Mouse (Mus musculus) c-Kit-positive CD71-positive TER-119-positive erythroid progenitor cells, embryonic 14.5 days (primary cell): Measurements from ENCODE around the gene Ptprs.
A peak's percentile ranks its signal among the peaks of the same experiment; 100 is the strongest.

ENCODE experiments used
- DNase-seq: peaks from one replicate; pipeline ENCODE4 v3.0.0-alpha.2; 2013; ENCODE audit warnings: low spot score

Gene Ptprs

DNA sequence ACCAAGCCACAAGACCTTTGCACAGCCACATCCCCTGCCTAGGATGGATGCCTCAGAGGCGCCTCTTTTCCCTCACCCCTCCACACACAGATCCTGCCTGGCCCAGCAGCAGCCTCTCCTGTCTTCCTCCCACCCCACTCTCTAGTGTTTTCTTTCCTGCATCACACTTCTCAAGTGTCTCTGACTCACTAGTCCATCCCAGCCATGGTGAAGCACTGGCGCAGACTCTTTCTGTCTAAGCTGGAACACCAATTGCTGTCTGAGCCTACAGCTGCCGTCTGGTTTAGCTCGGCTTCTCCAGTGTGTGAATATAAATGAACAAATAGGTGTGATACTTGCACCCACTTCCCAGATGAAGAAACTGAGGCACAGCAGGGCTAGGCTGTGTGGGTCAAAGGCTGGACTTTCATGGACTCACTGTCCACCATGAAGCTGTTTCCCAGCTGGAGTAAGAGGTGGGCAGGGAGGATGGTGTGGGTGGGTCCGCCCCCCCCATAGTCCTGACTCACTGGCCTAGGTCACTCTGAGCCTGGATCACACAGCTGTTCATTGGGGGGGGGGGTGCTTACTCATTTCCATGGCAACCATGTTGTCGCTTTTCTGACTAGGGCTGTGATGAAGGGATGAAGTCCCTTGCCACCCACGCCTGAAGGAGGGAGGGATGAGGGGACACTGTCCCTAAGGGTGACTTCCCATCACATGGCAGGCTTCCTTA is 14.3 kb upstream of the Ptprs start:
- DNase-seq: no peak

DNA sequence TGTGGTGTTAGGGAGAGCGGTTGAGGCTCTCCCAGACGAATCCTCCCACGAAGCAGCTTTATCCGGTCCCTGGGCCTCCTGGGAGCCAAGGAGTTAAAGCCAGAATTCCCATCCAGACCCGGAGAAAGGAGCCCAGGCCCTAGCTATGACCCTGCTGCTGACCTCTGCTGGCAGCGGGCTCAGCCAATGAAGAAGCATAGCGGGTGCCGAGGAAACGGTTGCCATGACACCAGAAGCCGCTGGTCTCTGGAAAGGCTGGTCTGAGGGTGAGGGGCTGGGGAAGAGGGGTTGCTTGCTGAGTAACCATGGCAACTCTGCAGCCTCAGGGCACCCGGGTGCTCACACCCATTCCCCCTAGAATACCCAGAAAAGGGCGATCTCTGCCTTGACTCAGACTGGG is 11.7 kb upstream of the Ptprs start:
- DNase-seq: no peak

DNA sequence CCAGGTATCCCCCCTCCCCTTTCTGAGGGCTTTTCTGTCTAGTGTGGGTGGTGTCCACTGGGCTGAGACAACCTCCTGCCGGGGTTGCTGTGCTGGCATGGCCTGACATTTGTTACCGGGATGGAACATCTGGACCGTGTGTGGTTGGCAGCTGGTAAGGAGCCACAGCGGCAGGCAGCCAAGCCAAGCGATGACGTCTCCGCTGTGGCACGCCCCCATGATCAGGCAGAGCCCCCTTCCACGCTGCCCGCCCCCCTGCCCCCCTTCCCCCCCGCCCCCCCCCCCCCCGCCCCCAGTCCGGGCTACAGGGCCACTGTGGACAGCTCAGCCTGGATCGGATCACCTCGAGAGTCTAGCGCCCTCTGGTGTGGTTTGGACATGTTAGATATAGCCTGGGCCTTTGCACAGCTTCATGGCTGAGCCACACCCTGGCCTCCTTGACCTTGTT is 11.2 kb upstream of the Ptprs start:
- no peak for DNase-seq

DNA sequence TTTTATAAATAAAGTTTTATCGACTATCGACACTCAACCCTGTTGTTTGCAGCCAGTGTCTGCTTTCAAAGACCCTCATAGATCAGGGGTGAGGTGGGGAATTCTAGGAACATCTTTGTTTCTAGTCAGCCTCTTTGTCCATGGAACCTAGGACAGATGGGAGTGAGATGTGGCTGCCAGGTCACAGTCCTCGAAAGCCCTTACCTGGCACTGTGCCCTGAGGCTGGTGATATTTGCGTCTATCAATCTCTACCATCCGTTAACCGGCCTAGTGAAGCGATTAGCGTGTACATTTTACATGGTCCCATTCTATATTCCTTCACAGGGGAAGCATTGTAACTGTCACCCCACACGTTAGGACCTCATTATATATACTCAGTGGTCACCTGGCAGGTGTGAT is 9.6 kb upstream of the Ptprs start:
- DNase-seq: no peak

DNA sequence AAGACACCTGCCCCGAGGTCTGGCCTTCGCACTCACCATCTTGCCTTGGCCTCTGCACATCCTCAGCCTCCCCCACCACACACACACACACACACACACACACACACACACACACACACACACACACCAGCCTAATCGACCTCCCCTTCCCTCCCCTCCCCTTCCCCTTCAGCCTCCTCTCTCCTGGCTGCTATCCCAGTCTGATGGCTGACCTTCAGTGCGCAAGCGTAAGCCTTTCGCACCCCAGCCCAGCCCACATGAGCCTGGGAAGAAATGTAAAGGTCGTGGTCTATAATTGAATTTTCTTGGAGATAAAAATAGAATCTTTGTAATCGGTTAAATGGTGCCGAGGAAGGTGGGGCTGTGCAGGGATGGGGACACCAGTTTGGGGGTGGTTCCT is 8.8 kb upstream of the Ptprs start:
- DNase-seq: no peak

DNA sequence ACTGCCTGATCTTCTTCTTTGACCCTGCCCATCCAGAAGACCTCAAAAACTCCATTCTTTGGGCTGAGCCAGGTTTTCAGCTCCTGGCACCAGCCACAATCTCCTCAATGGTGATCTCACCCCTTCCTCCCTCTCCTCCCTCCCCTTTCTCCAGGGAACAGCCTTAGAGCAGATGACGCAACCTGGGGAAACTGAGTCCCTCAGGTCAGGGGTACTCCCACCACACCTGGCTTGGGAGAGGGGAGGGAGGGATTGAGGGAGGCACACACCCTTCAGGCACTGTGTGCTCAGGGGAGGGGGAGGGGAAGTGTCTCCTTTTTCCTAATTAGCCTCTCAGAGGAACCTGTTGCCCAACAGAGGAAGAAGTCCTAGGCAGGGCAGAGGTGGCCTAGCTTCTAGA is 6.4 kb upstream of the Ptprs start:
- no peak for DNase-seq

DNA sequence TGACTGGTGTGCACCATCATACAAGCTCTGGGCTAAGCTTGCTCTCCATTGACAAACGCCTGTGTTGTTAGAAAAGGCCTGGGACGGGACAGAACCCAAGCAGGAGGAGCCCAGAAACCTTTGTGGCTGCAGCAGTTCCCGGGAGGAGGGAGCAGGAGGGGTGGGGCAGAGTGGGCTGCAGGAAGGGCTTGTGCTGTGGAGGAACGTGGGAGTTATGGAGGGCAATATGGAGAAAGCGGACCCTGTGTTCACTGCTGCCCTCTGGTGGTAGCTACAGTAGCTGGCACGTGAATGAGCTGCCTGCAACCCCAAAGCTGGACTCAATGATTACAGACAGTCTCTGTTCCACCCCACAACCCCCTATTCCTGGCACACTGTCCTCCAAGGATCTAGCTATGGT is 3.1 kb upstream of the Ptprs start:
- DNase-seq: peak; percentile 48

DNA sequence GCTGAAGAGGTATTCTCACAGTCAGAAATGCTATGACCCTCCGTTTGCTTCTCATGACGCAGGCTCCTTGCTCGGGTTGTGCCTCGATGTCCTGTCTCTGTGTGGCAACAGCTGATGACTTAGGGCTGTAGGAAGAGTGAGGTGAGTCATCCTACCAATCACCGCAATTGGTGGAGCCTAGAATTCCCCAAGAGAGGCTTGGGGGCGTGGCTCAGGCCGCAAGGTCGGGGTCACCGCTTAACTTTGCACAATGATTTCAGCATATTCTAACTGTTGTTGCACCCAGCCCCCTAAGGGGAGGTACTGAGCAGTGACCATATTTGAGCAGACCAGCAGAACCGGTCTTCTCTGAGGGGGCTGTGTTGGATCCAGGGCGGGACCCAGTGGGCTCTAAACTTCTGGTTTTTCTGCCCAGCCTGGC is 1.9 kb upstream of the Ptprs start:
- no peak for DNase-seq

DNA sequence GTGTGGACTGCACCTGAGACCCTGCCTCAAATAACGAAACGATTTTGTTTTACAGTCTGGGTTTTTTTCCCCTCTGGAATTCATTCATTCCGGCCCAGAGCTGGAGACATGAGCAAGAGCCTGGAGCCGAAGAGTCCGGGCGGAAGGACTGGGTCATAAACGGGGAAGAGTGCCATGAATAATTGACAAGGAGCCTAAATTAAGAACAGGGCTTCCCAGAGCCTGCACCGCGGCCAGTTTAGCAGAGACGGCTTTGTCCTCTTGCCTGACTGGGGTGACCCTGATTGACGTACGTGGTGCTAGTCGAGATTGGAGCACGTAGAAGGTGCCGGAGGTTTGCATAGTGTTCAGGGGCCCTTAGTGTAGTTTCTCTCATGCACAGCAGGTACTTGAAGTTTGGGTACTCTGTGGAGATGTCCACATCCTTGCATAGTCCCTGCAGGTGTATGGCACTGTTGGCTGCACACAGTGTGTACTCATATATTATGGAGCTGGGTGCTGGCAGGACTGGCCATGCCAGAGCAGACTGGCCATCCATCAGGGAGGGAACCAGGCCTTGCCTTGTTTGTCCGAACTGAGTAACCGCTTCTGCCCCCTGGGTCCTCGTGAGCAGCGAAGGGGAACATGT is 1.0 kb upstream of the Ptprs start:
- no peak for DNase-seq

DNA sequence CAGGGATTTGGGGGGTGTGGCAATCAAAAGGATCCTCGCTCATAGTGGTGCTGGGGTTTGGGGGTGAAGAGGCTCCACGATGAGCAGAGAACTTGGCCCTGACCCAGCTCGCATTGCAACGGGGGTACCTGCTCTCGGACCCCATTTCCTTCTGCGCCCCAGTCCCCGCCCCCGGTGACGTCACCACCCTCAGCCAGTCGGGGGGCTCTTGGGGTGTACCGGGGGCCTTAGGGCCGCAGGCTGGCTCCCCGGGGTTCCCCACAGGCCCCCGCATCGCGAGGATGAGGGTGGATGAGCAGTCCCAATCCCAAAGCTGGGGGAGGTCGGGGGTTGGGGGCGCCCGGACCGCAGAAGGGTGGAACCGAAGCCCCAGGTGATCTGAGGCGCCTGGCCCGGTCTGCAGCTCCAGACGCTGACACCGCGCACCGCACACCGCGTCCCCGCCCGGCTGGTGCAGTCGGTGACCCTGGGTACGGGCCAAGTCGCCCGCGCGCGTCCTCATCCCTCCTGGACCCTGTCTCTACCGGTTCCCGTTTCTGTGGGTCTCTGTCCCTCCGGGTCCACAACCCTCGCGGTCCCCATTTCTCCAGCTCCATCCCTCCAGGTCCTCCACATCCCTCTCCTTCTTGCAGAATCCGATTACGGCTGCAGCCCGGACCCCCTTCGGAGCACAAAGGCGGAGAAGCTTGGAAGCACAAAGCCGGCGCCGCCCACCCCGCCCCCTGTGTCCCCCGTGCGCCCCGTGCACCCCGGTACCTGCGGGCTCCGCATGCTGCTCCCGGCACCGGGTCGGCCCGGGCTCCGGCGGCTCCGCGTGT is 490 bp downstream of the Ptprs start:
- DNase-seq: no peak

DNA sequence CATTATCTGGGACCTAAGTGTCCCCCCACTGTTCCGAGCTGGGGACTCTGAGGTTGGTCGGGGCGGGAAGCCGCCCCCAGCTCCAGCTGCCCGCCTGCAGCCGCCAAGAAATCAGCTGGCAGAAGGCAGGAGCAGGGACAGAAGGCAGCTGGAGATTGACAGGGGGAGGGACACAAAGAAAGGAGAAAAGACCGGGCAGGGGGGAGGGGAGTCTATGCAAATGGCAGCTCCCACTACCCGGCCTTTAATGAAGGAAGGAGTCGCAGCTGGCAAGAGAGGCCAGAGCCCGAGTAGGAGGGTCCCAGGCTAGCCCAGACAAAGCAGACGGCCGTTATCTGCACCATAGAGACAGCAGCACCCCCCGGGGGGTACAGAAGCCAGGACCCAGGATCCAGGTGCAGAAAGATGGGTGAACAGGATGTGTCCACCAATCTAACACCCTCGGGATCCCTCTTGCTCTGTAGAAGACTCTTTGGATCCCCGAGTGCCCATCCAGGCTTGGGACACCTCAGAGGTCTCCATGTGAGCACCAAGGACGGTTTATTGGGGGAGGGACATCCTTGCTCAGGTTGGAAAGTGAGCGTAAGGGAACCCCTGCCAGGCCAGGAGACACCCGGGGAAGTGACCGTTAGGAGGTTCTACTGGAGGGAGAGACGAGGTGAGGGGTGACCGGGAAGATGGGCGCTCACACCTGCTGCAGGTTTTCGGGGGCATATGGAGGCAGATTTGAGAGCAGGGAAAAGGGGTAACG is 1.3 kb downstream of the Ptprs start:
- no peak for DNase-seq

DNA sequence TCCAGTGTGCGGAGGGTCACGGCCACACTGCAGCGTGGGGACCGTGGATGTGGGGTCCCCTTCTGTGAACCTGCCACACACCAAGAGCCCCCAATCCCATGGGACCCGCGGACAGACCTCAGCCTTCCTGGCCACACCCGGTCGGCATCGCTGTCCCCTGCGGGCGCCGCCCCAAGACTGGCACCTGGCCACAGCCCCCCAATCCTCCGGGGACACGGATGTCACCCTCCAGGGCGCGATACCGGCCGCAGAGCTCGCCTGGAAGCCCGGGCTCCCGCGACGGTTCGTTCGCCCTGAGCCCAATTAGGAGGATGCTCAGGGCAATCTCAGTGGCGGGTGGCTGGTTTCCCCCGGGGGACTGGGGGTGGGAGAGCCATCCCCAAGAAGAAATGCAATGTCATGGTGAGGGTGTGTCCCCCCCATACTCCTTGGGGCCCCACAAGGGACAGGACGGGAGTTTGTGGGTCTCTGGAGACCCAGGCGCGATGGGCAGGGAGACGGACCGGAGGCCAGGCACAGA is 1.9 kb downstream of the Ptprs start:
- no peak for DNase-seq

DNA sequence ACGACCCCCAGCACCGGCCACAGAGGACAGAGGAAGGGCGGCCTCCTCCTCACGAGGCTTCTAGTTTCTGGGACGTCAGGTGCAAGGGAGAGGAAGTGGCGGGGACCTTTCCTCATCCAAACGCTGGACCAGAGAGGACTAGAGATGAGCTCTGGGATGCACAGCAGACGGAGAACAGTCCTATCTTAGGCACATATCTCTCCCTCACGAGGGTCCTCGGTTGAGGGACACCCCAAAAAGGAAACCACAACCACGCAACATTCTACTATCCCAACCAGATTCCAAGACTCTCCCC is 2.7 kb downstream of the Ptprs start:
- no peak for DNase-seq

DNA sequence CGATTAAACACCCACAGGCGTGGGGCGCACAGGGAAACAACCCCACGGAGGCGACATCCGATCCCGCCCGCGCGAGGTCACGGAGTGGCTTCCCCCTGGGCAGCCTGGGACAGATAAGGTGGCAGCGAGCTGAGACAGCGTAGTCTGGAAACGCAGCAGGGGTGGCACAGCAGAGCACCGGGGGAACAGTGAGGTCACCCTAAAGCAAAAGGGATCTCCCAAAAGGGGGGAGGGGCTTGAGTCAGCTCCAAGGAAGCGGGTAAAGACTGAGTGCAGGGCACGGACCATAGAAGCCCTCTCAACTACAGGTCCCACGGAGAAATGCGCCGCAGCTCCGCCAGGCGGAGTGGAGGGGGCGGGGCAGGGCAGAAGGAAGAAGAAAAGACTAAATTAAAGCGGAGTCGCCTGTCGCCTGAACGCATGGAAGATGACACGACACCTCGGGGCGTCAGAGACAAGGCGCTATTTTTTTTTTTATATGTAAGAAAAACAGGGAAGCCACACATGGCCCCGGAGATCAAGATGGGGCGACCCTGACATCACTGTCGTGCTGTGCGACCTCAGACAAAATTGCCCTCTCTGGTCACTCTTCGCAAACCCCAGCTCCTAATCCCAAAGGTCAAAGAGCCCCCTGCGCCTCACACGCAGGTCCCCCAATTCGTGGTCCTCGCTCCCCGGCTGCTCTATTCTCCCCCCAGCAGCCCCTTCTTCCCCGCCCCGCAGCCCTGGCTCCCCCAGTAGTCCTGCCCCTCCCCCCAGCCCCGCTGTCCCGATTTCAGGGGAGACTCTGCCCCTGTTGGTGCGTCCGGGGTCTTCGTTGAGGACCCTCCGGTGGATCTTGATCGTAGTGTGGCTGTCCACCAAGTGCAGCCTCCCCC is 3.3 kb downstream of the Ptprs start:
- peak; percentile 35 for DNase-seq

DNA sequence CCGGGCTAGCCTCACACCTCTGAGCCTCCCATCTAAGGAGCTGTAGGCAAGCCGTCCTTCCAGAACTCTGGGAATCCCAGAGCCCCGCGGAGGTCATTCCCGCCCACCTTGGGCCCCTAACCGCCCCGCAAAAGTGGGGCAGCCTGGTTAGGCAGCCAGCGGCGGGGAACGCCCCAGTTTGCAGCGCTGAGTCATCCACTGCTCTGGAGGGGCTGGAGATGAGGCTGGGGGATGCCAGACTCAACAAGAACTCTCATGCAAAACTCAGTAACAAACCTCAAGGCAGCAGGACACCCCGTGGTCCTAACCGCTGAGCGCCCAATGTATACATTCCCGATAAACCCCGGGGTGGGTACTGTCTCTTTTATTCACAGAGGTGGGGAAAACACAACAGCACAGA is 4.2 kb downstream of the Ptprs start:
- no peak for DNase-seq

DNA sequence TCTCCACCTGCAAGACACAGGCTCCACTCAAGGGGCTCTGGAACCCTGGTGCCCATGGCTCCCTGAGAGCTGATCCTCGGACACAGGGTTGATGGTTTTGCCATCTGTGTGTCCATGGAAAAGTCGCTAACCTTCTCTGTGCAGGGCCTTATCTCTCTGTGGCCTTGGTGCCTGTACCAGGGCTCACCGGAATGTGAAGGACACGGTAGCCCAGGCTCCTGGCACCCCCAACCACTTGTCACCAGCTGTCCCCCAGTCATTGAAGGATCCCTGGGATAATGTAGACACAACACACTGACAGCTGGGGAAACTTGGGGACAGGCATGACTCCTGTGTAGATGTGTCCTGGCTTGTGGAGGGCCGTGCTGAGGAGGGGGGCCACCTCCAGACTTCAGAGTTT is 5.1 kb downstream of the Ptprs start:
- DNase-seq: no peak

DNA sequence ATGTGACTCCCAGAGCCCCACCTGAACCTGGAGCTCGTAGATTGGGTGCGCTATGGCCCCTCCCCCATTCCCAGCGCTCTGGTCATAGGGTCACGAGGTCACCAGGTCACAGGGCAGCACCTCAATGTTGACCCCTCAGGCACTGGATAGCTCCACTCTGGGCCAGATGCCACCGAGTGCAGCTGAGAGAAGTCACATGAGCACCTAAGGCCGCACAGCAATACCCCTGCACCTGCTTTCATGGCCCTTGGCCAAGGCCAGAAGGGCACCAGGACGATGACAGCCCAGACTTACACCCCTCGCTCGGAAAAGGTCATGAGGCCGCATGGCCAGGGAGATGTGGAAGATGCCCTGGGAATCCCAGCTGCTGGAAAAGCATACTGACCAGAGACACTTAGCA is 5.7 kb downstream of the Ptprs start:
- DNase-seq: no peak

DNA sequence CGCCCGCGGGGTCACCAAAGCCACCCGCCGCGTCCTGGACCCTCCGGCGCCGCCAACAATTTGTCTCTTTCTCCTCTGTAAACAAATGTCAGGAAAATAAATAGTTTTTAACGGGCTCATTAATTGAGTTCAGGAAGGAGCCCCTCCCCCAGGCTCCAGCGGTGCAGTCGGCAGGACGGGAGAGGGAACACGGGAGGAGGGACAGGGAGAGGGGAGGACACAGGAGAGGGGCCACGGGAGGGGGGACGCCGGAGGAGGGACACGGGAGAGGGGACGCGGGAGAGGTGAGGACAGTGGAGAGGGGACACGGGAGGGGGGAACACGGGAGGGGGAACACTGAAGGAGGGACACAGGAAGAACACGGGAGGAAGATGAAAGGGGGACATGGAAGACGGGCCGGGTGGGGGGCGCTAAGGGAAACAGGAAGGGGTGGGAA is 6.3 kb downstream of the Ptprs start:
- no peak for DNase-seq

DNA sequence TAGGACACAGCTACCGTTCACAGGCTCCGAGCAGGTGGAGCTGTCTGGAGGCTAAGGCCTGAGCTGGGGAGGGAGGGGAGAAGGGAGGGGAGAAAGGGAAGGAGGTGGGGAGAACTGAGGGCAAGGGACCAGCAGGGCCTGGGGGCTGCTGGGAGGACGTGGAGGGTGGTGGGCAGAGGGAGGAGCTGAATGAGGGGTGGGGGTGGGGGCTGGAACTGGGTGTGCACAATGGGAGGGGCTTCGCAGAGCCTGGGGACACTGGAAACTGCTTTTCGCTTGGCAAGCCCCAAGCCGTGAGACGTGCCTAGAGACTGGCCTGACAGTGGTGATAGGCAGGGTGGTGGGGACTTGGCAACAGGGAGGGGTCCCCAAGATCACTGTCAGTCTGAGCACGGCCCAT is 7.0 kb downstream of the Ptprs start:
- DNase-seq: no peak

DNA sequence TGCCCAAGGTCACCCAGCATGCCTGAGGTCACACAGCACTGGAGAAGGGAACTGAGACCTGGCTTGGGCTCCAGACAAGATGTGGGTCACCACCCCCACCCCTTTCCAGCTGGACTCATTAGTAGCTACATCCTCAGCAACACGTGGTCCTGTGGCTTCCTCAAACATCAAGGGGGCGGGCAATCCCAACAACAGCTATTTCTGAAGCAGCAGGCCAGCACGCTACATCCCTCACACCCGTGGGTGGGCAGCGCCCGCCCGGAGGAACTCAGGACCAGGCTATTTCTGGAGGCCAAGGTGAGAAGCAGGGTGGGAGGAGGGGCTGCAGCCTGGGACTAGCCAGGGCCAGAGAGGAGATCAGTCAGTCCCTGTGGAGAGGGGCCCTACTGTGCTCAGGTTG is 7.4 kb downstream of the Ptprs start:
- no peak for DNase-seq

DNA sequence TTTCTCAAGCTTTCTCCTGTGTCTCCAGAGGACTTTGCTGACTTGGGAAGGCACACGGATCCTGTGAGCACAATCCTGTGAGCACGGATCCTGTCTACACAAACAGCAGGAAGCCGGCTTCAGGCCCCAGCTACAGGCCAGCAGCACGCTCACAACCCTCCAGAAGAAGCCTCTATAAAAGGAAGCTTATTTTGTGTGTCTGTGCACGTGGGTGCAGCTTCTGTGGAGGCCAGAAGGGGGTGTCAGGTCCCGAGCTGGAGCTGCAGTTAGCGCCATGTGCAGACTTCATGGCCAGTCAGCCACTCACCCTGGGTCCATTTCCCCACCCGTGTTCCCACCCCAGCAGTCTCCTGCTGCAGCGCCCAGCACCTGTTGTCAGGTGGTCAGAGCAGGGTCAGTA is 7.9 kb downstream of the Ptprs start:
- no peak for DNase-seq
